Mouse (Mus musculus) limb, embryonic 12.5 days (tissue): Measurements from ENCODE around the gene Zswim5. TPM values are rescaled to one million over a fixed set of nuclear protein-coding genes. Genes with fewer than 3 reads are reported as not detected.
"Not testable (repeated sequence)": the region's sequence is repeated elsewhere in the genome, so short reads cannot be mapped to it uniquely, and the experiment has no call there.

Experiments used
- ATAC-seq: fragments of 200-750 bp; cut with Nextera tagmentation; 2 replicates; pipeline ENCODE4 v1.8.0; 2017; ENCODE audit warnings: low read depth, moderate TSS enrichment; ENCODE audit not compliant: insufficient number of reproducible peaks, insufficient read depth, low FRiP score, low TSS enrichment
- H3K27ac ChIP-seq: fragments of 300-500 bp; sonication (generic); 2 replicates; pipeline ENCODE4 v1.5.1; 2016; ENCODE audit warnings: mild to moderate bottlenecking, moderate library complexity
- H3K27me3 ChIP-seq: fragments of 300-500 bp; sonication (generic); 2 replicates; pipeline ENCODE4 v1.6.1; 2016; ENCODE audit warnings: mild to moderate bottlenecking, moderate library complexity
- H3K36me3 ChIP-seq: fragments of 300-500 bp; sonication (generic); 2 replicates; pipeline ENCODE4 v1.6.1; 2016; ENCODE audit warnings: mild to moderate bottlenecking, moderate library complexity
- H3K4me1 ChIP-seq: fragments of 300-500 bp; sonication (generic); replicated peaks from 2 replicates; pipeline ENCODE4 v1.6.1; 2016
- H3K4me2 ChIP-seq: fragments of 300-500 bp; sonication (generic); 2 replicates; pipeline ENCODE4 v1.6.1; 2016; ENCODE audit warnings: mild to moderate bottlenecking, moderate library complexity
- H3K4me3 ChIP-seq: fragments of 300-500 bp; sonication (generic); replicated peaks from 2 replicates; pipeline ENCODE4 v1.5.1; 2016; ENCODE audit warnings: mild to moderate bottlenecking
- H3K9ac ChIP-seq: fragments of 300-500 bp; sonication (generic); replicated peaks from 2 replicates; pipeline ENCODE4 v1.6.1; 2016; ENCODE audit warnings: mild to moderate bottlenecking, moderate library complexity
- H3K9me3 ChIP-seq: fragments of 300-500 bp; sonication (generic); 2 replicates; pipeline ENCODE4 v1.6.1; 2016; ENCODE audit warnings: mild to moderate bottlenecking, moderate library complexity
- WGBS: fragments of 180-500 bp; shearing (Covaris S2); methylation state at CpG from one replicate; pipeline ENCODE4 v1.1.7; 2016; 5-methylcytosine and 5-hydroxymethylcytosine counted together
- polyA plus RNA-seq: library from polyadenylated mRNA; unstranded; fragments of >200 nt; fragmentation: Nextera tagmentation; extraction: Ambion mirVana; gene quantifications from 2 replicates; pipeline ENCODE4 v1.2.1, GENCODE M21; 2016

The Zswim5 gene
- polyA plus RNA-seq = 0.58 and 0.70 TPM in 2 replicates

DNA sequence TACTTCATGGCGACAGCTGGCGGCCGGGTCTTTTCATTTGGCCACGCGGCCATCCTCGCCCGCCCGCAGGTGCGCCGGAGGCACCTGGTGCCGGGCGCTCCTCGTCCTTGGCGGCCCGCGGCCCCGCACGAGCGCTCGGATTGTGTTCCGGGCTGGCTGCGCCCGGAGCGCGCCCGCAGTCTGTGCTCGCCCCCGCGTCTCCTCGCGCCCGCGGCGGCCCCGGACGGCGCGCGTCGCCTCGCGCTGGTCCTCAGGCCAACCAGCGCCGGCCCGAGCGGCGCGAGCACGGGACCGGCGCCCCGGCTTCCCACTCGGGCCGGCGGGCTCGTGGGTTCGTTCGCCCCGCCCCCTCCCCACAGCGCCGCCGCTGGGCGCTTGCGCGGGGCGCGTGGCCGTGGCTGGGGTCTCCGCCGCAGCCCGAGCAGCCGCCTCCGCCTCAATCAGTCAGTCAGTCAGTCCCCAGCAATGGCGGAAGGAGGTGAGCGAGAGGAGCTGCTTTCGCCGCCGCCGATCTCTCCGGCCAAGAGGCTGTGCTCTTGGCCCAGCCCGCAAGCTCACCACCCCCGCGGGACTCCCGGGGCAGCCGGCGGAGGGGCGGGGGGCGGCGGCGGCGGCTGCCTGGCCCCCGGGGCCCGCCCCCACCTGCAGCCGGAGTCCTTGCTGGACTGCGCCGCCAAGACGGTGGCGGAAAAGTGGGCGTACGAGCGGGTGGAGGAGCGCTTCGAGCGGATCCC lies at the start of gene Zswim5:
Zswim5 (plus strand) TSS at position 382 of the 734 bp plus-strand sequence.
- peak; percentile 87 for ATAC-seq
- H3K4me2 ChIP-seq = peak within 1 kb of the TSS; percentile 89
- H3K36me3 ChIP-seq = no peaks in the 10 kb centered on the region
- WGBS = under 1% methylated on average over 102 of the region's 104 CpGs
- H3K4me3 ChIP-seq = peak within 1 kb of the TSS; percentile 85
- peaks cover 13% of the 10 kb centered on the region; the same call in 1 of the 2 replicates for H3K4me1 ChIP-seq
- peak within 1 kb of the TSS; percentile 69 for H3K27ac ChIP-seq
- peak within 1 kb of the TSS; percentile 74 for H3K9ac ChIP-seq
- H3K27me3 ChIP-seq = peaks cover 35% of the 10 kb centered on the region
- H3K9me3 ChIP-seq = no peaks in the 10 kb centered on the region

DNA sequence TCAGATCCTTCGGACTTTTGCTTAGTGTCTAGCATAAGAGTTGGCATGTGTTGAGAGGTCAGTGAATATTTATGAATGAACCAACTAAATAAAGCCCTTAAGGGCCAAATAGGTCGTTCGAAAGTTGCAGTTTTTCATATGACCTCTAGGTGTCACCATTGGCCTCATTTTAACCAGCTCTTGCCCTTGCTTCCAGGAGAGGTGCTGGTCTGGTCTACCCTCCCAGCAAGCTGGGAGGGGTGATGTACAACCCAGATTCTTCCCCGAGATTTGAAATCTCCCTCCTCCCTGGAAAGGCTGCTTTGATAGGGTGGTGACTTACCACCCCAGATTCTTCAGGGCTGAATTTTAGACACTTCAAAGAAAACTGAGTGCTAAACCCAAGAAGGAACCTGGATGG lies 49.4 kb upstream of the Zswim5 start:
- WGBS = 2% methylated on average over 4 of the region's 4 CpGs
- no peak overlapping the region for H3K9ac ChIP-seq
- H3K36me3 ChIP-seq = no peaks in the 10 kb centered on the region
- H3K4me1 ChIP-seq = peaks cover 5% of the 10 kb centered on the region; the same call in 1 of the 2 replicates
- no peak overlapping the region for H3K4me2 ChIP-seq
- H3K27me3 ChIP-seq = no peaks in the 10 kb centered on the region
- no peaks in the 10 kb centered on the region for H3K9me3 ChIP-seq
- H3K4me3 ChIP-seq = no peak overlapping the region
- no peak for ATAC-seq
- no peak overlapping the region for H3K27ac ChIP-seq

GRCm38 (mm10) chr4:116829364-116830069 lies 47.7 kb upstream of the Zswim5 start:
- H3K4me3 ChIP-seq = no peak overlapping the region
- no peak overlapping the region for H3K27ac ChIP-seq
- 0 out of 2 replicates have a peak overlapping the region, but pooled peaks have one; percentile 37 for H3K9ac ChIP-seq
- 52% methylated on average over 6 of the region's 6 CpGs for WGBS
- H3K27me3 ChIP-seq = no peaks in the 10 kb centered on the region
- H3K9me3 ChIP-seq = no peaks in the 10 kb centered on the region
- ATAC-seq = no peak
- H3K36me3 ChIP-seq = no peaks in the 10 kb centered on the region
- peaks cover 5% of the 10 kb centered on the region; the same call in 1 of the 2 replicates for H3K4me1 ChIP-seq
- H3K4me2 ChIP-seq = no peak overlapping the region

DNA sequence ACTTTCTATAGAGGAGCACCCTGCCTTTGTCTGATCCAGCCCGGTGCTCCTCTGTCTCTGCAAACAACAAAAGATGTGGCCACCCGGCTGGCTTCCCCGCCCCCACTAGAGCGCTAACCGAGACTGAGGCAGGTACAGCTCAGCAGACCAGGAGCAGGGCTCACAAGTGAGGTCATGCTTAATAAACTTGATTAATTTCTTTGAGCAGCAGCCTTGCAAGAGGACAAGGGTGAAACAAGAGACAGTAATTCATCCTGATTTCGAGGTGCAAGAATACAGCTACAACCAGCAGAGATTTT lies 47.2 kb upstream of the Zswim5 start:
- no peak overlapping the region for H3K27ac ChIP-seq

DNA sequence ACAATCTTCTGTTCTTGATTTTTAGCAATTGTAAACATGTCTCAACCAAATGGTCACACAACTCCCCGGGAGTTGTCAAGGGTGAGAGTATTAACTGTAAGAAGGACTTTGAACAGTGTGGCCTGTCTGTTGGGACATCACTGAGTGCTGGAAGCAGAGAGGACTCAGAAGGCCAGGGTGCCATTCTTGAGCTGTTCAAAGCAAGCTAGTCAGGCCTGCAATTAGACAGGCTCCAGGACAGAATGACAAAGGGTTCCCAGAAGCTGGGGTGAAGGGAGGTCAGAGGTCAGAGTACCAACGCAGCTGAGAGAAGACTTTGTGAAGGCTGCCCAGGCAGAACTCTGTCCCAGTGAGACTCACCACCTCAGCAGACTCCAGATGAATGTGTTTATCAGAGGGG lies 38.2 kb upstream of the Zswim5 start:
- WGBS = 26% methylated on average over 2 of the region's 2 CpGs

More for the DNA sequence above, 47.2 kb upstream of the Zswim5 start:
- H3K9ac ChIP-seq = no peak overlapping the region
- 31% methylated on average over 6 of the region's 6 CpGs for WGBS
- no peak overlapping the region for H3K4me2 ChIP-seq
- H3K9me3 ChIP-seq = no peaks in the 10 kb centered on the region
- H3K27me3 ChIP-seq = no peaks in the 10 kb centered on the region
- H3K4me3 ChIP-seq = no peak overlapping the region
- no peak for ATAC-seq
- no peaks in the 10 kb centered on the region for H3K36me3 ChIP-seq
- H3K4me1 ChIP-seq = peaks cover 5% of the 10 kb centered on the region; the same call in 1 of the 2 replicates

GRCm38 (mm10) chr4:116840096-116840495 lies 37.1 kb upstream of the Zswim5 start:
- not testable (repeated sequence) for H3K36me3 ChIP-seq, ATAC-seq, H3K4me1 ChIP-seq, H3K27ac ChIP-seq, H3K9me3 ChIP-seq, H3K9ac ChIP-seq
- H3K4me3 ChIP-seq = peak overlapping the region; percentile 19; the same call in 1 of the 2 replicates
- peak overlapping the region; percentile 46 for H3K4me2 ChIP-seq
- 28% methylated on average over 23 of the region's 29 CpGs for WGBS
- H3K27me3 ChIP-seq = peaks cover 20% of the 10 kb centered on the region

More for the DNA sequence above, 38.2 kb upstream of the Zswim5 start:
- peaks cover 20% of the 10 kb centered on the region for H3K27me3 ChIP-seq
- no peak overlapping the region for H3K4me3 ChIP-seq
- no peak overlapping the region for H3K9ac ChIP-seq
- H3K36me3 ChIP-seq = no peaks in the 10 kb centered on the region
- no peak overlapping the region for H3K4me2 ChIP-seq
- no peak overlapping the region for H3K27ac ChIP-seq
- H3K4me1 ChIP-seq = no peaks in the 10 kb centered on the region
- H3K9me3 ChIP-seq = no peaks in the 10 kb centered on the region
- ATAC-seq = no peak

GRCm38 (mm10) chr4:116840841-116841240 lies 36.3 kb upstream of the Zswim5 start:
- H3K4me3 ChIP-seq = no peak overlapping the region
- no peak overlapping the region for H3K27ac ChIP-seq
- 84% methylated on average over 6 of the region's 6 CpGs for WGBS
- H3K4me2 ChIP-seq = no peak overlapping the region
- no peaks in the 10 kb centered on the region for H3K4me1 ChIP-seq
- no peaks in the 10 kb centered on the region for H3K36me3 ChIP-seq
- H3K27me3 ChIP-seq = peaks cover 20% of the 10 kb centered on the region
- no peaks in the 10 kb centered on the region for H3K9me3 ChIP-seq
- no peak overlapping the region for H3K9ac ChIP-seq
- no peak for ATAC-seq

DNA sequence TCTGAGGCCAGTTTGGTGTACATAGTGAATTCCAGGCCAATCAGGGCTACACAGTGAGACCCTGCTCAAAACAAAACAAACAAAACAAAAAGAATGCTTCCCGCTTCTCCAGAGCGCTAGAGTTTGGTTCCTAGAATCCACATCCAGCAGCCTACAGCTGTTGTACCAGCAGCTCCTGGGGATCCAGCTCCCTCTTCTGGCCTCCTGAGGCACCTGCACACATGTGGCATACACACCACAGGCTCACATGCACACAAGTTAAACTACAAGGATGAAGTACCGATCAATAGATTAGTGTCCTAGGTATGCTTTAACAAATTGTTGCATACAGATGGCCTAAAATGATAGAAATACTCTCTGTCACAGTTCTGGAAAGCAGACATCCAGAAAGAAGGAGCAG lies 32.9 kb upstream of the Zswim5 start:
- no peak for ATAC-seq
- no peaks in the 10 kb centered on the region for H3K4me1 ChIP-seq
- no peak overlapping the region for H3K4me3 ChIP-seq
- peaks cover 19% of the 10 kb centered on the region for H3K27me3 ChIP-seq
- 92% methylated on average over 3 of the region's 3 CpGs for WGBS
- no peaks in the 10 kb centered on the region for H3K36me3 ChIP-seq
- H3K9ac ChIP-seq = no peak overlapping the region
- H3K4me2 ChIP-seq = no peak overlapping the region
- H3K9me3 ChIP-seq = no peaks in the 10 kb centered on the region
- no peak overlapping the region for H3K27ac ChIP-seq

DNA sequence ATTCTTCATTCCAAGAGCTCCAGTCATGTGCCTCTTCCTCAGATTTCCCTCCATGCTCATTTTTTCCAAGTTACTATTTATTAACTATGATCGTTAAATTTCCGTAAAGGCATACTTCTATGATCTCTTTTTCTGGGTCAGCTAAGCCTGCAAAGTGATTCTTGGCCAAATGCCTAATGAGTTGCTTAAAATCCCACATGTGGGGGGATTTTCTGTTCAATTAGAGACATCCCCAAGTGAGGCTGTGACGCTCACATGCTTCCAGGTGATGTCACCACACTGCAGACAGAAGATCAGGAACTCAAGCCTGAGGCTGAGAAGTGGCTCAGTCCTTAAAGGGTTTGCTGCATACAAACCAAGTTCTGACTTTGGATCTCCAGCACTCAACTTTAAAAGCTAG lies 27.3 kb upstream of the Zswim5 start:
- no peak overlapping the region for H3K4me2 ChIP-seq
- 74% methylated on average over 3 of the region's 3 CpGs for WGBS
- H3K4me3 ChIP-seq = no peak overlapping the region
- H3K4me1 ChIP-seq = no peaks in the 10 kb centered on the region
- H3K27me3 ChIP-seq = 0 out of 2 replicates have a peak, but pooled peaks cover 3% of the 10 kb centered on the region
- H3K9ac ChIP-seq = no peak overlapping the region
- H3K36me3 ChIP-seq = no peaks in the 10 kb centered on the region
- H3K9me3 ChIP-seq = no peaks in the 10 kb centered on the region
- no peak overlapping the region for H3K27ac ChIP-seq
- ATAC-seq = no peak

GRCm38 (mm10) chr4:116854286-116854685 lies 22.9 kb upstream of the Zswim5 start:
- no peaks in the 10 kb centered on the region for H3K36me3 ChIP-seq
- no peaks in the 10 kb centered on the region for H3K4me1 ChIP-seq
- H3K27me3 ChIP-seq = no peaks in the 10 kb centered on the region
- no peak overlapping the region for H3K9ac ChIP-seq
- H3K4me2 ChIP-seq = no peak overlapping the region
- no peak for ATAC-seq
- H3K27ac ChIP-seq = no peak overlapping the region
- 28% methylated on average over 2 of the region's 2 CpGs for WGBS
- H3K4me3 ChIP-seq = no peak overlapping the region
- H3K9me3 ChIP-seq = no peaks in the 10 kb centered on the region

DNA sequence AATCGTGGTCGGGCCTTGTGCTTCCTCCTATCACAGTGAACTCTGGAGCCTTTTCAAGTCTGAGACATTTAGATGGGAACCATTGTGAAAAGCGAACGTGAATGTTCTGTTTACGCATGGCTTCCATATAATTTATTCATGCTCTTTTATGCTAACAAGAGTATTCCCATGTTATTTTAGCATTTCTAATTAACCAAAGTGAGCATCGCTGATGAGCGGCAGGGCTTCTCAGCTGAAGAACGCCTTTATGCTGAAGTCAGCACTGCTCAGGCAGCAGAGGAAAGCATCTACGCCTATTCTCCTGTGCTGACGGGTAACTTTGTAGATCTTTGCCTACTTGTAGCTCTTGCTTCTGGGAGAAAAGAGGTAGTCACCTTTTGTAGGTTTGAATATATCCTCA lies 20.0 kb upstream of the Zswim5 start:
- no peaks in the 10 kb centered on the region for H3K27me3 ChIP-seq
- ATAC-seq = no peak
- H3K9me3 ChIP-seq = no peaks in the 10 kb centered on the region
- H3K4me3 ChIP-seq = no peak overlapping the region
- no peak overlapping the region for H3K9ac ChIP-seq
- 93% methylated on average over 10 of the region's 10 CpGs for WGBS
- H3K36me3 ChIP-seq = no peaks in the 10 kb centered on the region
- H3K27ac ChIP-seq = no peak overlapping the region
- H3K4me2 ChIP-seq = no peak overlapping the region
- no peaks in the 10 kb centered on the region for H3K4me1 ChIP-seq
